Mouse (Mus musculus) forebrain, embryonic 10.5 days (tissue): ENCODE results near the gene Pdlim3. TPM values are rescaled to one million over a fixed set of nuclear protein-coding genes. Genes with fewer than 3 reads are reported as not detected.
"Not testable (repeated sequence)": the region's sequence is repeated elsewhere in the genome, so short reads cannot be mapped to it uniquely, and the experiment has no call there.

ENCODE experiments used
- DNase-seq: peaks from one replicate; pipeline ENCODE4 v3.0.0-alpha.2; 2017; ENCODE audit warnings: low spot score; ENCODE audit errors: extremely low spot score
- H3K27ac ChIP-seq: fragments of 300-500 bp; sonication (generic); 2 replicates; pipeline ENCODE4 v1.5.1; 2016; ENCODE audit warnings: mild to moderate bottlenecking
- H3K27me3 ChIP-seq: fragments of 300-500 bp; sonication (generic); 2 replicates; pipeline ENCODE4 v1.6.1; 2016; ENCODE audit warnings: mild to moderate bottlenecking; ENCODE audit not compliant: poor library complexity, severe bottlenecking
- H3K36me3 ChIP-seq: fragments of 300-500 bp; sonication (generic); replicated peaks from 2 replicates; pipeline ENCODE4 v1.6.1; 2016; ENCODE audit warnings: mild to moderate bottlenecking, moderate library complexity
- H3K4me1 ChIP-seq: fragments of 300-500 bp; sonication (generic); 2 replicates; pipeline ENCODE4 v1.6.1; 2016
- H3K4me3 ChIP-seq: fragments of 300-500 bp; sonication (generic); 2 replicates; pipeline ENCODE4 v1.5.1; 2016; ENCODE audit warnings: mild to moderate bottlenecking, moderate library complexity
- H3K9me3 ChIP-seq: fragments of 300-500 bp; sonication (generic); 2 replicates; pipeline ENCODE4 v1.6.1; 2016; ENCODE audit warnings: mild to moderate bottlenecking, moderate library complexity
- WGBS: fragments of 180-500 bp; shearing (Covaris S2); methylation state at CpG from one replicate; pipeline ENCODE4 v1.1.7; 2016; 5-methylcytosine and 5-hydroxymethylcytosine counted together
- polyA plus RNA-seq: library from polyadenylated mRNA; unstranded; fragments of >200 nt; fragmentation: Nextera tagmentation; extraction: Ambion mirVana; gene quantifications from 2 replicates; pipeline ENCODE4 v1.2.1, GENCODE M21; 2016

Gene Pdlim3
- 2.7 and 3.0 TPM in 2 replicates for polyA plus RNA-seq

DNA sequence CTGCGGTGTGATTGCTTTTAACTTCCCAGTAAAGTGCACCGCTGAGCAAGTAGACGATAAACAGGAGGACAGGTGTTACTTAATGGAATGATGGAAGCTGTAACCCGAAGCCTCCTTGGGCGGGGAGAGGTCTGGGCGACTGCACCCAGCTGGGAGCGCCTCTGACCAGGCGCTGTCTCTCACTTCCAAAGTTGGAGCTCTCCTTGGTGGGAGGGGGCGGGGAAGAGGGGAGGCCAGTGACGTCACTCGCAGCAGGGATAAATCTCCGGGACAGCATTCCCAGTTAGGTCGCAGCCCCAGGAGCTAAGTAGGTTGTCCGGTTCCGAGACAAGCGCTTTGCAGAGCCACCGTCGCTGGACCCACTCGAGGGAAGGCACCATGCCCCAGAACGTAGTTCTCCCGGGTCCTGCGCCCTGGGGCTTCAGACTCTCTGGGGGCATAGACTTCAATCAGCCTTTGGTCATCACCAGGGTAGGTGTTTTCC is at the start of gene Pdlim3:
Pdlim3 (plus strand) TSS at position 260 of the 484 bp plus-strand sequence.
- peaks cover 37% of the 10 kb centered on the region for H3K27me3 ChIP-seq
- H3K4me3 ChIP-seq: peak within 1 kb of the TSS; percentile 56
- WGBS: under 1% methylated on average over 22 of the region's 22 CpGs
- peak; percentile 36 for DNase-seq
- 0 out of 2 replicates have a peak within 1 kb of the TSS, but pooled peaks have one; percentile 36 for H3K27ac ChIP-seq
- peaks cover 1% of the 10 kb centered on the region; the same call in 1 of the 2 replicates for H3K9me3 ChIP-seq
- peaks cover 19% of the 10 kb centered on the region for H3K4me1 ChIP-seq
- H3K36me3 ChIP-seq: no peaks in the 10 kb centered on the region

- H3K27ac ChIP-seq: no peak overlapping the region
- no peaks in the 10 kb centered on the region for H3K36me3 ChIP-seq
- H3K4me1 ChIP-seq: peaks cover 23% of the 10 kb centered on the region
- H3K4me3 ChIP-seq: no peak overlapping the region
- no peak for DNase-seq
- no peaks in the 10 kb centered on the region for H3K27me3 ChIP-seq
- no peaks in the 10 kb centered on the region for H3K9me3 ChIP-seq
- WGBS: 85% methylated on average over 5 of the region's 5 CpGs
Measured at GRCm38 (mm10) chr8:45843306-45843705, 42.0 kb upstream of the Pdlim3 start.

DNA sequence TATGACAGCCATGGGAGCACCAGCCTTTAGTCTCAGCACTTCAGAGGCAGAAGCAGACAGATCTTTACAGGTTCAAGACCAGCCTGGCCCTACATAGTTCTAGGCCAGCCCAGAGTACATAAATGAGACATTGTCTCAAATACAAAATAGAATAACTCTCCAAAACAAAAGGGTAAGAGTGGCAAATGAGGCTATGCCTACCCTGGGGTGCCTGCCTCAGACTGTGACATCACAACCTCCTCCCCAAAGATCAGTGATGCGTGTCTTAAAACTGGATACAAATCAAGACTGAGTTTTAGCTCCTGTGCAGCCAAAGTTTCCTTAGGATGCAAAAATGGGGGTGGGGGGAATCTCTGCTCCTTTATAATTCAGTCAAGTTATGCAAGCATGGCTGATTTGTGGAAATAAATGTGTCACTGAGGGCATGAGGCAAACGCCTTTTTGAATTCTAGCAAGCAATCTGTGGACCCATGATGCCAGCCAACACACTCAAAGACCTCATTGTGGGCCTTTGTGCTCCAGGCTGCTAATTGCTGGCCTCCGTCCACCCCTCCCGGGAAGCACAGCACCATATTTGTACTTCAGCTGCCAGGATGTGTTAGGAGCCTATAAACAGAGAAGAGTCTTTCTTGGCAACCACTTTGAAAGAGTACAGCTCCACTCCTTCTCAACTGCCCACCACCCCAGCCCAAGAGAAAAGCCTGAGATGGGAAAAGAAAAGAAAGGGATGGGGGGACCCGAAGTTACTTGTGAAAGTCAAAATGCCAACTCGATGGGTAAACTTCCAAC is 41.0 kb upstream of the Pdlim3 start:
- Histone ChIP-seq H3K4me1 (peaks cover 23% of the 10 kb centered on the region), H3K4me3 (no peak overlapping the region), H3K9me3 (no peaks in the 10 kb centered on the region), H3K27ac (no peak overlapping the region), H3K36me3 (no peaks in the 10 kb centered on the region), H3K27me3 (no peaks in the 10 kb centered on the region)
- DNase-seq: peak; percentile 21
- WGBS: 70% methylated on average over 6 of the region's 6 CpGs

- DNase-seq: no peak
- Histone ChIP-seq H3K36me3 (no peaks in the 10 kb centered on the region), H3K27me3 (no peaks in the 10 kb centered on the region), H3K27ac (no peak overlapping the region), H3K9me3 (no peaks in the 10 kb centered on the region), H3K4me3 (no peak overlapping the region), H3K4me1 (peaks cover 23% of the 10 kb centered on the region)
- WGBS: 83% methylated on average over 14 of the region's 14 CpGs
Measured at GRCm38 (mm10) chr8:45844911-45845481, 40.3 kb upstream of the Pdlim3 start.

- Histone ChIP-seq H3K4me1 (peaks cover 23% of the 10 kb centered on the region), H3K36me3 (no peaks in the 10 kb centered on the region), H3K27me3 (no peaks in the 10 kb centered on the region), H3K4me3 (no peak overlapping the region), H3K9me3 (no peaks in the 10 kb centered on the region), H3K27ac (no peak overlapping the region)
- DNase-seq: no peak
- WGBS: 83% methylated on average over 4 of the region's 4 CpGs
Measured at GRCm38 (mm10) chr8:45845906-45846305, 39.4 kb upstream of the Pdlim3 start.

DNA sequence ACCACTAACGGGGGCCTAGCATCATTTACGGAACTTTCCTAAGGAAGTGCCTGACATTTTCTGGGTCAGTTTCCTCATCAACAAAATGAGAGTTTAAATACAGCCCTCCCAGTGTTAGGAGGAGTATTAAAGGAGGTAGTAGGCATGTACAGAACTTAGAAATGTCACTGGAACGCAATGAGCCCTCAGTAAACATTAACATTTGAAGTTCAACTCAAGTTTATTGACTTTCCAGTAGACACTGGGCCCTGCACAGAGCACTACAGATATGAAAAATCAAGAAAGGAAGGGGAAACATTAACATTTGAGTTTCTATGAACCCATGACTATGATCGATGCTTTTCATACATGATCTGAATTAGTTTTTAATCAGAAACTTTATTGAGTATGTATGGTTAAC is 30.1 kb upstream of the Pdlim3 start:
- WGBS: 92% methylated on average over 4 of the region's 4 CpGs
- H3K9me3 ChIP-seq: no peaks in the 10 kb centered on the region
- H3K4me1 ChIP-seq: peaks cover 18% of the 10 kb centered on the region
- no peaks in the 10 kb centered on the region for H3K27me3 ChIP-seq
- H3K36me3 ChIP-seq: no peaks in the 10 kb centered on the region
- H3K4me3 ChIP-seq: no peak overlapping the region
- H3K27ac ChIP-seq: no peak overlapping the region
- no peak for DNase-seq

- 50% methylated on average over 5 of the region's 5 CpGs for WGBS
- 0 out of 2 replicates have a peak overlapping the region, but pooled peaks have one; percentile 20 for H3K27ac ChIP-seq
- peaks cover 18% of the 10 kb centered on the region for H3K4me1 ChIP-seq
- no peaks in the 10 kb centered on the region for H3K9me3 ChIP-seq
- H3K36me3 ChIP-seq: no peaks in the 10 kb centered on the region
- no peak overlapping the region for H3K4me3 ChIP-seq
- no peaks in the 10 kb centered on the region for H3K27me3 ChIP-seq
- DNase-seq: no peak
Measured at GRCm38 (mm10) chr8:45857734-45858133, 27.5 kb upstream of the Pdlim3 start.

GRCm38 (mm10) chr8:45858391-45858790 is 26.9 kb upstream of the Pdlim3 start:
- H3K9me3 ChIP-seq: no peaks in the 10 kb centered on the region
- H3K27ac ChIP-seq: 0 out of 2 replicates have a peak overlapping the region, but pooled peaks have one; percentile 40
- peak; percentile 15 for DNase-seq
- H3K27me3 ChIP-seq: no peaks in the 10 kb centered on the region
- no peaks in the 10 kb centered on the region for H3K36me3 ChIP-seq
- 53% methylated on average over 9 of the region's 9 CpGs for WGBS
- no peak overlapping the region for H3K4me3 ChIP-seq
- H3K4me1 ChIP-seq: peaks cover 18% of the 10 kb centered on the region

GRCm38 (mm10) chr8:45871587-45871986 is 13.7 kb upstream of the Pdlim3 start:
- not testable (repeated sequence) for H3K36me3 ChIP-seq, H3K4me3 ChIP-seq, H3K27me3 ChIP-seq, H3K27ac ChIP-seq, H3K9me3 ChIP-seq, DNase-seq
- H3K4me1 ChIP-seq: peaks cover 24% of the 10 kb centered on the region
- 88% methylated on average over 11 of the region's 11 CpGs for WGBS

GRCm38 (mm10) chr8:45872077-45872476 is 13.2 kb upstream of the Pdlim3 start:
- DNase-seq: no peak
- H3K4me1 ChIP-seq: peaks cover 26% of the 10 kb centered on the region

DNA sequence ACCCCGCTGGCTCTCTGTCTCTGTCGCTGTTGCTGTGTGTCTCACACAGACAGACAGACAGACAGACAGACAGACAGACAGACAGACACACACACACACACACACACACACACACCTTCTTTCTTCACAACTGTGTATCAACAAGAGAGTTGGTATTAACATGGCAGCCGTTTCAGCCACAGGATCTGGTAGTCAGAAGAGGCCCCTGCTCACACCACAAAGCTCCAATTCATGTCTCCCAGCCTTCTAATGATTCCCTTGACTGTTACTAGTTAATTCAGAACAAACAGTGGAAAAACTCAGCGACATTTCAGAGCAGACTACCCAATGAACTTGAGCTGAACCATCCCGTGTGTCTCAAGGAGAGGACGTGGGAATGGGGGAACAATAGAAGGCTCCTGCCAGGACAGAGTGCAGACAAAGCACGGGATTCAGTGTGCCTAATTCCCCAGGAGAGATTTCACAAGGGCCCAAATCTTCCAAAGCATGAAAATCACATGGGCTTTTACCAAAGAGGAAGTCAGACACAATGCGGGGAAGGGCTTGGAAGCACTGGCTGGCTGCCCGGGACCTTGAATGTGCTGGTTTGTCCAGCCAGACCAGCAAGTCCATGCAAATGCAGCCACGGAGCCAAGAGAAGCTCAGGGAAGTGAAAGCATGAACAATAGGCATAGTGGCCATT is 10.2 kb upstream of the Pdlim3 start:
- peaks cover 3% of the 10 kb centered on the region; the same call in 1 of the 2 replicates for H3K9me3 ChIP-seq
- no peaks in the 10 kb centered on the region for H3K36me3 ChIP-seq
- DNase-seq: peak; percentile 54
- peaks cover 26% of the 10 kb centered on the region for H3K4me1 ChIP-seq
- WGBS: 28% methylated on average over 10 of the region's 10 CpGs
- peak overlapping the region; percentile 83 for H3K27ac ChIP-seq
- 0 out of 2 replicates have a peak, but pooled peaks cover 8% of the 10 kb centered on the region for H3K27me3 ChIP-seq
- no peak overlapping the region for H3K4me3 ChIP-seq

More at GRCm38 (mm10) chr8:45872077-45872476, 13.2 kb upstream of the Pdlim3 start:
- Histone ChIP-seq H3K27me3 (0 out of 2 replicates have a peak, but pooled peaks cover 8% of the 10 kb centered on the region), H3K4me3 (no peak overlapping the region), H3K27ac (no peak overlapping the region), H3K36me3 (no peaks in the 10 kb centered on the region), H3K9me3 (no peaks in the 10 kb centered on the region)
- 89% methylated on average over 7 of the region's 7 CpGs for WGBS

DNA sequence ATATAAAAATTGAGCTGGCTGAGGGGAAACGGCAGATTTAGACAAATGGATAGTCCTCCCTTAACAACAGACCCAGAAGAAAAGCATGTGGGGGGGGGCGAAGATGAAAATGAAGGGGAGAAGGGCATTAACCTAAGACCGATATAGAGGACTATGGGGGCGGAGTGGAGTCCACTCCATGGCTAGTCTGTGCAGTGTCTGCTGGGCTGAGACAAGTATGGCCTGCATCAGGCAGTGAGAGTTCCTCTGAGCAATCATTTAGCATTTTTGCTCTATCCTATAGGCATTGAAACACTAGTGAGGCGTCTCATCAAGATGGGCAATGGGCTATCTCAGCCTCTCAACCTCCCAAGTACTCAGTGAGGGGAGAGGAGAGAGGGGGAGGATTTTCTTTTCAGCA is 8.9 kb upstream of the Pdlim3 start:
- Histone ChIP-seq H3K27ac (peak overlapping the region; percentile 16; the same call in 1 of the 2 replicates), H3K36me3 (no peaks in the 10 kb centered on the region), H3K27me3 (0 out of 2 replicates have a peak, but pooled peaks cover 8% of the 10 kb centered on the region), H3K9me3 (peaks cover 6% of the 10 kb centered on the region; the same call in 1 of the 2 replicates), H3K4me3 (no peak overlapping the region), H3K4me1 (peaks cover 26% of the 10 kb centered on the region)
- 83% methylated on average over 5 of the region's 5 CpGs for WGBS
- DNase-seq: no peak
